Mouse (Mus musculus) urinary bladder, postnatal 36 days (tissue): ENCODE results near the gene Fsd1.
A peak's percentile ranks its signal among the peaks of the same experiment; 100 is the strongest.

ENCODE experiments used
- DNase-seq, 2 experiments: peaks; one replicate each; pipeline ENCODE4 v3.0.0; 2022; ENCODE audit warnings: low spot score in 2 of 2, mixed read lengths in 1 of 2

Gene Fsd1

GRCm38 (mm10) chr17:55986030-55986961 lies at the start of gene Fsd1:
Gene Fsd1 (plus strand): TSS chr17:55986509.
- DNase-seq: no peak

GRCm38 (mm10) chr17:55944387-55944865 lies 41.9 kb upstream of the Fsd1 start:
- DNase-seq: peak in 1 of 2 experiments; percentile 34

- peak; percentile 86 to 93 for DNase-seq
Observed at GRCm38 (mm10) chr17:55944866-55945682, 41.2 kb upstream of the Fsd1 start.

- DNase-seq: no peak
Observed at GRCm38 (mm10) chr17:55945696-55946095, 40.6 kb upstream of the Fsd1 start.

GRCm38 (mm10) chr17:55948647-55949046 lies 37.7 kb upstream of the Fsd1 start:
- DNase-seq: no peak

GRCm38 (mm10) chr17:55949400-55949799 lies 36.9 kb upstream of the Fsd1 start, which contains the start of gene Zfp119b:
Gene Zfp119b (minus strand): TSS chr17:55949500.
- no peak for DNase-seq

GRCm38 (mm10) chr17:55950601-55951000 lies 35.7 kb upstream of the Fsd1 start:
- DNase-seq: no peak

- no peak for DNase-seq
Observed at GRCm38 (mm10) chr17:55952041-55952440, 34.3 kb upstream of the Fsd1 start.

GRCm38 (mm10) chr17:55952447-55953027 lies 33.8 kb upstream of the Fsd1 start, which contains the start of gene Ebi3:
Gene Ebi3 (plus strand): TSS chr17:55952640.
- no peak for DNase-seq

GRCm38 (mm10) chr17:55953751-55954150 lies 32.6 kb upstream of the Fsd1 start:
- no peak for DNase-seq

- DNase-seq: no peak
Observed at GRCm38 (mm10) chr17:55954229-55954628, 32.1 kb upstream of the Fsd1 start.

GRCm38 (mm10) chr17:55956129-55956528 lies 30.2 kb upstream of the Fsd1 start:
- peak; percentile 71 to 80 for DNase-seq

- DNase-seq: no peak
Observed at GRCm38 (mm10) chr17:55956591-55956990, 29.7 kb upstream of the Fsd1 start.

- DNase-seq: peak; percentile 55 to 67
Observed at GRCm38 (mm10) chr17:55957168-55957567, 29.1 kb upstream of the Fsd1 start.

- DNase-seq: no peak
Observed at GRCm38 (mm10) chr17:55957726-55958583, 28.4 kb upstream of the Fsd1 start.

GRCm38 (mm10) chr17:55958584-55958886 lies 27.8 kb upstream of the Fsd1 start:
- no peak for DNase-seq

- peak; percentile 90 to 91 for DNase-seq
Observed at GRCm38 (mm10) chr17:55958918-55959728, 27.2 kb upstream of the Fsd1 start, which contains the start of gene Yju2. Gene Yju2 (plus strand): TSS chr17:55959099.

GRCm38 (mm10) chr17:55959946-55960740 lies 26.2 kb upstream of the Fsd1 start:
- no peak for DNase-seq

- DNase-seq: no peak
Observed at GRCm38 (mm10) chr17:55960791-55961190, 25.5 kb upstream of the Fsd1 start.
